23 mouse cellular contexts compared by ENCODE assay signal in the genomic region with DNA sequence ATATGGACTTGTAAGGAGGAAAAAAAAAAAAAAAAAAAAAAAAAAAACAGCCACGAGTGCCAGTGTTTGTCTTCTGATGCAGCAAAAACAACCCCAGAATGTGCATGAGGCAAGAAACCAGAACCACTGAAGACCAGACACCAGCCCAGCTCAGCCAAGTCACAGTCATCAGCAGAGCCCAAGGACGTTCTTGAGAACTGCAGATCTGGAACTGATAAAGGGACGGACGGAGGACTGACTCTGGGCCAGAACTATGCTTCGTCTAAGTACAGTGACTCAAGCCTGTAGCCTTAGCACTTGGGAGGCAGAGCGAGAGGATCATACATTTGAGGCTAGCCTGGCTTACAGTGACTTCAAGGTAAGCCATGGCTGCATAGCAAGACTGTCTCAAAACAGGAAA.
"Had no signal": no experiment of that assay in that cellular context is flagged by ENCODE, and none has a peak within 500 bp of the region (broad histone marks: within the 10 kb centered on the region; RNA-seq: fewer than 3 reads in every experiment).

No protein-coding gene starts in this region.

- H3K9me3 ChIP-seq: kidney, embryonic 15.5 days; limb, embryonic 12.5 days; limb, embryonic 15.5 days; lung, embryonic 15.5 days; megakaryocyte, embryonic 14.5 days; midbrain, embryonic 10.5 days; midbrain, embryonic 13.5 days; neural tube, embryonic 13.5 days; stomach, embryonic 15.5 days had no signal

- H3K27ac ChIP-seq: kidney, embryonic 15.5 days; limb, embryonic 12.5 days; limb, embryonic 15.5 days; liver, embryonic 14.5 days; lung, embryonic 15.5 days; midbrain, embryonic 10.5 days; midbrain, embryonic 13.5 days; neural tube, embryonic 13.5 days; stomach, embryonic 15.5 days had no signal

- ATAC-seq: liver, postnatal 0 days; midbrain, embryonic 13.5 days; midbrain, embryonic 16.5 days had no signal

- H3K4me1 ChIP-seq: kidney, embryonic 15.5 days; limb, embryonic 12.5 days; limb, embryonic 15.5 days; lung, embryonic 15.5 days; midbrain, embryonic 10.5 days; midbrain, embryonic 13.5 days; neural tube, embryonic 13.5 days; stomach, embryonic 15.5 days had no signal

- DNase-seq: kidney, adult 8-10 months; kidney, postnatal 10 days; kidney, postnatal 36 days; left cerebral cortex, postnatal 4 days; liver, postnatal 0 days; lung, postnatal 10 days; lung, postnatal 36 days; right cerebral cortex, postnatal 25 days; spleen, adult 18-20 months; thymus, postnatal 25 days had no signal

- H3K9ac ChIP-seq: kidney, embryonic 15.5 days; limb, embryonic 12.5 days; limb, embryonic 15.5 days; liver, embryonic 14.5 days; liver, postnatal 0 days; lung, embryonic 15.5 days; midbrain, embryonic 13.5 days; neural tube, embryonic 13.5 days; stomach, embryonic 15.5 days had no signal

- H3K4me3 ChIP-seq: kidney, embryonic 15.5 days; limb, embryonic 12.5 days; limb, embryonic 15.5 days; lung, embryonic 15.5 days; megakaryocyte, embryonic 14.5 days; midbrain, embryonic 10.5 days; midbrain, embryonic 13.5 days; myocyte; neural tube, embryonic 13.5 days; stomach, embryonic 15.5 days had no signal

- H3K4me2 ChIP-seq: kidney, embryonic 15.5 days; limb, embryonic 12.5 days; limb, embryonic 15.5 days; liver, embryonic 11.5 days; lung, embryonic 15.5 days; midbrain, embryonic 13.5 days; neural tube, embryonic 13.5 days; stomach, embryonic 15.5 days had no signal

- H3K27me3 ChIP-seq: kidney, embryonic 15.5 days; limb, embryonic 12.5 days; limb, embryonic 15.5 days; lung, embryonic 15.5 days; megakaryocyte, embryonic 14.5 days; midbrain, embryonic 13.5 days; neural tube, embryonic 13.5 days; stomach, embryonic 15.5 days had no signal
